17 mouse cellular contexts compared by ENCODE assay signal in genomic region chr11:114544212-114544611, GRCm38 (mm10).
DNase-seq lines count a peak whose midpoint lies in the region; ATAC-seq and TF ChIP-seq lines count a peak whose summit lies in the region.
"Had no signal": no experiment of that assay in that cellular context is flagged by ENCODE, and none has a peak within 500 bp of the region (broad histone marks: within the 10 kb centered on the region; RNA-seq: fewer than 3 reads in every experiment).

No protein-coding gene starts in this region.

- DNase-seq in limb, embryonic 11.5 days (ENCODE audit: low spot score): no peak
- no peak for DNase-seq in limb, embryonic 10.5 days (ENCODE audit: low spot score)
- DNase-seq in stomach, postnatal 0 days (ENCODE audit: low spot score): no peak
- no peak for DNase-seq in forebrain, postnatal 0 days
- DNase-seq in left cerebral cortex, adult 2 months (ENCODE audit: extremely low spot score in 1 of 2, low spot score in 2 of 2): no peak
- DNase-seq in kidney, adult 11 months: no peak
- DNase-seq: adrenal gland, postnatal 25 days; cerebellum, adult 9-10 months; gastrocnemius, adult 2 months; kidney, postnatal 10 days; layer of hippocampus, adult 9-11 months; liver, embryonic 13.5 days; right cerebral cortex, postnatal 25 days; thymus, postnatal 4 days had no signal

- H3K36me3 ChIP-seq in limb, embryonic 11.5 days (ENCODE audit: control insufficient read depth, insufficient read depth, low read length): no peaks in the 10 kb centered on the region
- H3K36me3 ChIP-seq in limb, embryonic 10.5 days: no peaks in the 10 kb centered on the region
- no peaks in the 10 kb centered on the region for H3K36me3 ChIP-seq in stomach, embryonic 16.5 days (ENCODE audit: control insufficient read depth, insufficient read depth, low read length)
- no peaks in the 10 kb centered on the region for H3K36me3 ChIP-seq in stomach, postnatal 0 days (ENCODE audit: control insufficient read depth, insufficient read depth, low read length)
- no peaks in the 10 kb centered on the region for H3K36me3 ChIP-seq in forebrain, postnatal 0 days (ENCODE audit: insufficient read depth)
- H3K36me3 ChIP-seq in neural tube, embryonic 14.5 days (ENCODE audit: control insufficient read depth, insufficient read depth, low read length): no peaks in the 10 kb centered on the region
- H3K36me3 ChIP-seq: liver, embryonic 13.5 days had no signal

- H3K9me3 ChIP-seq in limb, embryonic 11.5 days (ENCODE audit: control insufficient read depth, low read length): peaks cover 3% of the 10 kb centered on the region; the same call in 1 of the 2 replicates
- H3K9me3 ChIP-seq in limb, embryonic 10.5 days (replicated peaks): no peaks in the 10 kb centered on the region
- H3K9me3 ChIP-seq in stomach, embryonic 16.5 days (replicated peaks; ENCODE audit: control insufficient read depth, low read length): peaks cover 5% of the 10 kb centered on the region
- no peaks in the 10 kb centered on the region for H3K9me3 ChIP-seq in stomach, postnatal 0 days (ENCODE audit: control insufficient read depth, low read length)
- H3K9me3 ChIP-seq in forebrain, postnatal 0 days (ENCODE audit: low read length): no peaks in the 10 kb centered on the region
- no peaks in the 10 kb centered on the region for H3K9me3 ChIP-seq in neural tube, embryonic 14.5 days (ENCODE audit: control insufficient read depth, low read length)
- H3K9me3 ChIP-seq: liver, embryonic 13.5 days had no signal

- H3K27ac ChIP-seq in limb, embryonic 11.5 days (replicated peaks; ENCODE audit: low read depth, low read length): no peak overlapping the region
- H3K27ac ChIP-seq in limb, embryonic 10.5 days: no peak overlapping the region
- no peak overlapping the region for H3K27ac ChIP-seq in stomach, embryonic 16.5 days (ENCODE audit: low read length)
- H3K27ac ChIP-seq in stomach, postnatal 0 days (replicated peaks): no peak overlapping the region
- H3K27ac ChIP-seq in forebrain, postnatal 0 days (ENCODE audit: low read depth, low read length): no peak overlapping the region
- H3K27ac ChIP-seq in neural tube, embryonic 14.5 days (ENCODE audit: low read depth, low read length): no peak overlapping the region
- H3K27ac ChIP-seq in left cerebral cortex, adult 2 months: no peak overlapping the region
- H3K27ac ChIP-seq: gastrocnemius, adult 2 months; liver, embryonic 13.5 days had no signal

- 62% methylated on average over 3 of the region's 3 CpGs for WGBS in limb, embryonic 11.5 days
- WGBS in limb, embryonic 10.5 days: 51% methylated on average over 3 of the region's 3 CpGs
- WGBS in stomach, embryonic 16.5 days: 33% methylated on average over 3 of the region's 3 CpGs
- whole genome bisulfite sequencing in stomach, postnatal 0 days: 32% methylated on average over 3 of the region's 3 CpGs
- 79% methylated on average over 3 of the region's 3 CpGs for WGBS in forebrain, postnatal 0 days
- WGBS in neural tube, embryonic 14.5 days: 37% methylated on average over 3 of the region's 3 CpGs

- intact Hi-C loops in left cerebral cortex, adult 2 months (cut with DNase I): no loop called here

- no peak overlapping the region for H3K9ac ChIP-seq in limb, embryonic 11.5 days (ENCODE audit: low read length)
- no peak overlapping the region for H3K9ac ChIP-seq in stomach, embryonic 16.5 days (ENCODE audit: low read length)
- no peak overlapping the region for H3K9ac ChIP-seq in stomach, postnatal 0 days (ENCODE audit: low read length)
- H3K9ac ChIP-seq in forebrain, postnatal 0 days: no peak overlapping the region
- H3K9ac ChIP-seq in neural tube, embryonic 14.5 days (replicated peaks; ENCODE audit: low read depth, low read length): no peak overlapping the region
- H3K9ac ChIP-seq: liver, embryonic 13.5 days had no signal

- 0 out of 2 replicates have a peak, but pooled peaks have one; percentile 26 for ATAC-seq in limb, embryonic 11.5 days (ENCODE audit: insufficient number of reproducible peaks, low FRiP score, low TSS enrichment, low read depth)
- ATAC-seq in stomach, embryonic 16.5 days (ENCODE audit: insufficient read depth, low FRiP score): peak; percentile 22; the same call in 1 of the 2 replicates
- no peak for ATAC-seq in stomach, postnatal 0 days (ENCODE audit: low FRiP score, low TSS enrichment)
- peak; percentile 27; the same call in 1 of the 2 replicates for ATAC-seq in forebrain, postnatal 0 days
- ATAC-seq in neural tube, embryonic 14.5 days (ENCODE audit: low read depth): peak; percentile 51; the same call in 1 of the 2 replicates

- TF ChIP-seq EP300 in stomach, postnatal 0 days (optimal IDR thresholded peaks at IDR 0.05): no peak

- no peak for TF ChIP-seq CTCF in stomach, postnatal 0 days (IDR thresholded peaks at IDR 0.05; ENCODE audit: low read depth)
- TF ChIP-seq CTCF in forebrain, postnatal 0 days (IDR thresholded peaks at IDR 0.05; ENCODE audit: low read depth): no peak
- no peak for TF ChIP-seq CTCF in left cerebral cortex, adult 2 months (IDR thresholded peaks at IDR 0.05)

- no peak overlapping the region for H3K4me3 ChIP-seq in limb, embryonic 11.5 days (ENCODE audit: low read depth, low read length)
- no peak overlapping the region for H3K4me3 ChIP-seq in limb, embryonic 10.5 days
- no peak overlapping the region for H3K4me3 ChIP-seq in stomach, embryonic 16.5 days (replicated peaks; ENCODE audit: low read length)
- H3K4me3 ChIP-seq in stomach, postnatal 0 days (ENCODE audit: low read depth, low read length): no peak overlapping the region
- no peak overlapping the region for H3K4me3 ChIP-seq in forebrain, postnatal 0 days (ENCODE audit: low read depth, low read length)
- H3K4me3 ChIP-seq in neural tube, embryonic 14.5 days (ENCODE audit: low read depth, low read length): no peak overlapping the region
- H3K4me3 ChIP-seq in left cerebral cortex, adult 2 months: no peak overlapping the region
- H3K4me3 ChIP-seq: gastrocnemius, adult 2 months; liver, embryonic 13.5 days; megakaryocyte, embryonic 14.5 days had no signal

- H3K4me2 ChIP-seq in limb, embryonic 11.5 days (ENCODE audit: low read depth, severe bottlenecking): no peak overlapping the region
- no peak overlapping the region for H3K4me2 ChIP-seq in stomach, embryonic 16.5 days (ENCODE audit: low read depth, low read length)
- H3K4me2 ChIP-seq in stomach, postnatal 0 days (replicated peaks; ENCODE audit: low read depth): no peak overlapping the region
- no peak overlapping the region for H3K4me2 ChIP-seq in forebrain, postnatal 0 days (ENCODE audit: low read depth)
- H3K4me2 ChIP-seq in neural tube, embryonic 14.5 days (ENCODE audit: low read depth, low read length): no peak overlapping the region
- H3K4me2 ChIP-seq: liver, embryonic 13.5 days had no signal

- peaks cover 3% of the 10 kb centered on the region; the same call in 1 of the 2 replicates for H3K4me1 ChIP-seq in limb, embryonic 11.5 days (ENCODE audit: control insufficient read depth, insufficient read depth, low read length)
- peaks cover 35% of the 10 kb centered on the region for H3K4me1 ChIP-seq in limb, embryonic 10.5 days
- H3K4me1 ChIP-seq in stomach, embryonic 16.5 days (ENCODE audit: control insufficient read depth, insufficient read depth, low read length): no peaks in the 10 kb centered on the region; the same call in 1 of the 2 replicates
- no peaks in the 10 kb centered on the region for H3K4me1 ChIP-seq in stomach, postnatal 0 days (replicated peaks; ENCODE audit: control insufficient read depth, insufficient read depth)
- H3K4me1 ChIP-seq in forebrain, postnatal 0 days (ENCODE audit: insufficient read depth): no peaks in the 10 kb centered on the region
- H3K4me1 ChIP-seq in neural tube, embryonic 14.5 days (ENCODE audit: control insufficient read depth, insufficient read depth, low read length): no peaks in the 10 kb centered on the region
- H3K4me1 ChIP-seq: liver, embryonic 13.5 days had no signal

- H3K27me3 ChIP-seq in limb, embryonic 11.5 days (ENCODE audit: control insufficient read depth, insufficient read depth, low read length): no peaks in the 10 kb centered on the region
- H3K27me3 ChIP-seq in limb, embryonic 10.5 days (ENCODE audit: low read depth, poor library complexity, severe bottlenecking): no peaks in the 10 kb centered on the region
- H3K27me3 ChIP-seq in stomach, embryonic 16.5 days (ENCODE audit: control insufficient read depth, insufficient read depth, low read length): no peaks in the 10 kb centered on the region
- H3K27me3 ChIP-seq in stomach, postnatal 0 days (ENCODE audit: control insufficient read depth, insufficient read depth, low read length): no peaks in the 10 kb centered on the region
- no peaks in the 10 kb centered on the region for H3K27me3 ChIP-seq in forebrain, postnatal 0 days (ENCODE audit: insufficient read depth, low read length)
- H3K27me3 ChIP-seq in neural tube, embryonic 14.5 days (ENCODE audit: control insufficient read depth, insufficient read depth, low read length): no peaks in the 10 kb centered on the region
- H3K27me3 ChIP-seq: liver, embryonic 13.5 days had no signal
